8 mouse cellular contexts compared by ENCODE assay signal in the genomic region with DNA sequence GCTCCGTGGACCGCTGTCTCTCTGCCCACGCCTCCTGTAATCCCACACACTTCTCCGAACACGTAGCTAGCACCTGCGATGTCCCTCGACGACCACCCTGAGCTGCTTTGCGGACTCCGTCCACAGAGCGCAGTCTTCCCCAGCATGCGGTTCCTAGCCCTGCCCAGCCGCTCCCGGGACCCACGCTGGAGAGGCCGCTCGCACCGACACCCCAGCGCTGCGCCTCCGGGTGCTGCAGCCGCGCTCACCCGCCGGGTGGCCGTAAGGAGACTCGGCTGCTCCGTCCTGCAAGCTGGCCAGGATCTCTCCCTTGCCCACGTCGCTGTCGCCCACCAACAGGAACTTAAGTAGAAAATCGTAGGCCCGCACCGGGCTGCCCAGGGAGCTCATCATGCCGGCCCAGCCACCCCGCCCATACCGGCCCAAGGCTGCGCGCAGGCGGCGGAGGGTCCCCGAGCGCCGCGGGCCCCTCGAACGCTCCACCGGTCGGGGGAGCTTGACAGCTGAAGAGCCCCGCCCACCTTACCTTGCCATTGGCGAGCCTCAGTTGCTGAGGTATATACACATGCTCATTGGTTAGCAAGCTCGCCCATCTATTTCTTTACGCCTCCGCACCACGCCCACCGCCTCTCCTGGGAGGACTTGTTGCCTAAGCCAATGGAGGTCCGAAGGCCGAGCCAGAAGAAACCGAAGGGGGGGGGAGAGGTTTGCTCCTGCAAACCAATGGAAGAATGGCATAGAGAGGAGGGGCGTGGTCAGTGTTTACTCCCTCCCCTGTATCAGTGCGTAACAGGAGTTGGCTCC. TPM values are rescaled to one million over a fixed set of nuclear protein-coding genes. Genes with fewer than 3 reads are reported as not detected.
DNase-seq lines count a peak whose midpoint lies in the region; ATAC-seq and TF ChIP-seq lines count a peak whose summit lies in the region.

A gene (minus strand): TSS at position 502 of the 804 bp plus-strand sequence.

- TF ChIP-seq RAD21 in CH12.LX (IDR thresholded peaks at IDR 0.05; ENCODE audit: low read depth, low read length), result no peak

- peak; percentile 99 for ATAC-seq in forebrain, embryonic 11.5 days (replicated peaks; ENCODE audit: low FRiP score)
- peak; percentile 99 for ATAC-seq in heart, embryonic 15.5 days (replicated peaks; ENCODE audit: insufficient number of reproducible peaks, insufficient read depth, low FRiP score, low read depth)
- ATAC-seq in liver, embryonic 13.5 days (ENCODE audit: low read depth), result peak; percentile 99
- ATAC-seq in neural tube, embryonic 13.5 days (ENCODE audit: low read depth), result peak; percentile 99

- H3K79me2 ChIP-seq in CH12.LX (replicated peaks; ENCODE audit: control insufficient read depth, extremely low read depth, insufficient read depth, poor library complexity, severe bottlenecking), result no peaks in the 10 kb centered on the region

- H3K4me2 ChIP-seq in CH12.LX (ENCODE audit: insufficient read depth, low read depth, poor library complexity, severe bottlenecking), result peak within 1 kb of the TSS; percentile 61
- peak within 1 kb of the TSS; percentile 98 for H3K4me2 ChIP-seq in forebrain, embryonic 11.5 days (ENCODE audit: low read depth, low read length, severe bottlenecking)
- peak within 1 kb of the TSS; percentile 95 for H3K4me2 ChIP-seq in heart, embryonic 15.5 days
- H3K4me2 ChIP-seq in liver, embryonic 13.5 days, result peak within 1 kb of the TSS; percentile 98
- H3K4me2 ChIP-seq in neural tube, embryonic 13.5 days, result peak within 1 kb of the TSS; percentile 87

- H3K9ac ChIP-seq in CH12.LX (ENCODE audit: insufficient read depth, low read depth), result no peak within 1 kb of the TSS
- H3K9ac ChIP-seq in forebrain, embryonic 11.5 days (ENCODE audit: low read length), result peak within 1 kb of the TSS; percentile 51
- peak within 1 kb of the TSS; percentile 57 for H3K9ac ChIP-seq in heart, embryonic 15.5 days
- peak within 1 kb of the TSS; percentile 76 for H3K9ac ChIP-seq in liver, embryonic 13.5 days
- H3K9ac ChIP-seq in neural tube, embryonic 13.5 days, result peak within 1 kb of the TSS; percentile 78

- peaks cover 3% of the 10 kb centered on the region for H3K9me3 ChIP-seq in CH12.LX (replicated peaks; ENCODE audit: low read length)
- no peaks in the 10 kb centered on the region for H3K9me3 ChIP-seq in forebrain, embryonic 11.5 days (ENCODE audit: control insufficient read depth, low read length)
- no peaks in the 10 kb centered on the region for H3K9me3 ChIP-seq in heart, embryonic 15.5 days (replicated peaks)
- H3K9me3 ChIP-seq in liver, embryonic 13.5 days (replicated peaks), result no peaks in the 10 kb centered on the region
- H3K9me3 ChIP-seq in neural tube, embryonic 13.5 days, result no peaks in the 10 kb centered on the region

- H3K4me1 ChIP-seq in CH12.LX (ENCODE audit: control insufficient read depth in 1 of 2, insufficient read depth in 2 of 2), result peaks cover 0 to 4% of the 10 kb centered on the region in 2 experiments; a peak in 3 of 4 replicates
- H3K4me1 ChIP-seq in forebrain, embryonic 11.5 days (replicated peaks; ENCODE audit: control insufficient read depth, insufficient read depth, low read length), result no peaks in the 10 kb centered on the region
- H3K4me1 ChIP-seq in heart, embryonic 15.5 days (replicated peaks), result peaks cover 12% of the 10 kb centered on the region
- peaks cover 28% of the 10 kb centered on the region for H3K4me1 ChIP-seq in liver, embryonic 13.5 days (replicated peaks)
- peaks cover 21% of the 10 kb centered on the region for H3K4me1 ChIP-seq in neural tube, embryonic 13.5 days (replicated peaks)

- H3K36me3 ChIP-seq in CH12.LX (replicated peaks in 1 of 2; ENCODE audit: control insufficient read depth in 1 of 2, insufficient read depth in 1 of 2, low read length in 1 of 2), result no peaks in the 10 kb centered on the region
- no peaks in the 10 kb centered on the region for H3K36me3 ChIP-seq in forebrain, embryonic 11.5 days (ENCODE audit: control insufficient read depth, insufficient read depth, low read length)
- H3K36me3 ChIP-seq in heart, embryonic 15.5 days, result no peaks in the 10 kb centered on the region
- H3K36me3 ChIP-seq in liver, embryonic 13.5 days, result no peaks in the 10 kb centered on the region
- no peaks in the 10 kb centered on the region for H3K36me3 ChIP-seq in neural tube, embryonic 13.5 days

- dilution Hi-C loops in CH12.LX (cut with MboI; ENCODE audit: extremely low pct_ligation_motif_present, extremely low pct_unique_long_range_greater_than_20kb, low sequenced_read_pairs), result no loop called here

- TF ChIP-seq EP300 in CH12.LX (IDR thresholded peaks at IDR 0.05; ENCODE audit: low read length), result no peak

- no peak within 1 kb of the TSS for H3K27ac ChIP-seq in CH12.LX (ENCODE audit: insufficient read depth, low read depth)
- H3K27ac ChIP-seq in forebrain, embryonic 11.5 days (ENCODE audit: low read depth, low read length), result no peak within 1 kb of the TSS
- H3K27ac ChIP-seq in heart, embryonic 15.5 days, result peak within 1 kb of the TSS; percentile 62
- H3K27ac ChIP-seq in liver, embryonic 13.5 days, result peak within 1 kb of the TSS; percentile 48
- H3K27ac ChIP-seq in neural tube, embryonic 13.5 days (replicated peaks), result peak within 1 kb of the TSS; percentile 61

- H3K27me3 ChIP-seq in CH12.LX (replicated peaks), result peaks cover 32% of the 10 kb centered on the region
- peaks cover 6% of the 10 kb centered on the region for H3K27me3 ChIP-seq in forebrain, embryonic 11.5 days (ENCODE audit: control insufficient read depth, insufficient read depth, low read length)
- no peaks in the 10 kb centered on the region for H3K27me3 ChIP-seq in heart, embryonic 15.5 days
- peaks cover 26% of the 10 kb centered on the region for H3K27me3 ChIP-seq in liver, embryonic 13.5 days
- peaks cover 13% of the 10 kb centered on the region for H3K27me3 ChIP-seq in neural tube, embryonic 13.5 days

- TF ChIP-seq POLR2A in CH12.LX (IDR thresholded peaks at IDR 0.05; ENCODE audit: low read depth, low read length), result no peak

- WGBS in forebrain, embryonic 11.5 days, result 1% methylated on average over 61 of the region's 61 CpGs
- under 1% methylated on average over 61 of the region's 61 CpGs for WGBS in heart, embryonic 15.5 days
- 1% methylated on average over 61 of the region's 61 CpGs for WGBS in liver, embryonic 13.5 days (ENCODE audit: insufficient replicate concordance)
- 2% methylated on average over 61 of the region's 61 CpGs for WGBS in neural tube, embryonic 13.5 days

- TF ChIP-seq CTCF in CH12.LX (conservative IDR thresholded peaks at IDR 0.05 in 1 of 2, IDR thresholded peaks at IDR 0.05 in 1 of 2; ENCODE audit: low read depth in 2 of 2, low read length in 2 of 2), result no peak

- H3K4me3 ChIP-seq in CH12.LX (replicated peaks in 1 of 3; ENCODE audit: low read depth in 2 of 3, low read length in 2 of 3, poor library complexity in 1 of 3), result peak within 1 kb of the TSS in 2 of 3 experiments; percentile 25 to 45
- H3K4me3 ChIP-seq in forebrain, embryonic 11.5 days (ENCODE audit: low read depth, low read length), result peak within 1 kb of the TSS; percentile 59
- peak within 1 kb of the TSS; percentile 64 for H3K4me3 ChIP-seq in heart, embryonic 15.5 days
- H3K4me3 ChIP-seq in liver, embryonic 13.5 days (replicated peaks), result peak within 1 kb of the TSS; percentile 72
- H3K4me3 ChIP-seq in neural tube, embryonic 13.5 days, result peak within 1 kb of the TSS; percentile 67

- DNase-seq in CH12.LX (ENCODE audit: extremely low read depth), result peak; percentile 84
- DNase-seq in c-Kit-positive CD71-positive TER-119-positive erythroid progenitor cells, embryonic 14.5 days (ENCODE audit: low spot score), result peak; percentile 83
- peak; percentile 95 for DNase-seq in forebrain, embryonic 11.5 days (ENCODE audit: low spot score)
- peak; percentile 95 to 98 for DNase-seq in kidney, postnatal 25 days
- peak; percentile 78 for DNase-seq in liver, embryonic 13.5 days
- peak; percentile 99 for DNase-seq in telencephalon, adult 2 months (ENCODE audit: low read depth, low spot score)

- in situ Hi-C loops in CH12.LX (cut with MboI; ENCODE audit: low pct_ligation_motif_present, low pct_unique_long_range_greater_than_20kb, low sequenced_read_pairs), result no loop called here

TF ChIP-seq in CH12.LX, 34 proteins besides CTCF, POLR2A, EP300 and RAD21:
- TF ChIP-seq GABPA (IDR thresholded peaks at IDR 0.05; ENCODE audit: insufficient replicate concordance, low read depth, low read length), result no peak
- no peak for TF ChIP-seq MAFK (IDR thresholded peaks at IDR 0.05; ENCODE audit: insufficient replicate concordance, low read length)
- TF ChIP-seq KAT2A (IDR thresholded peaks at IDR 0.05; ENCODE audit: insufficient replicate concordance, low read length), result no peak
- no peak for TF ChIP-seq RCOR1 (conservative IDR thresholded peaks at IDR 0.05; ENCODE audit: low read depth, low read length)
- TF ChIP-seq ZMIZ1 (IDR thresholded peaks at IDR 0.05; ENCODE audit: low read depth, low read length), result no peak
- no peak for TF ChIP-seq HCFC1 (IDR thresholded peaks at IDR 0.05; ENCODE audit: low read depth, low read length)
- TF ChIP-seq ELF1 (IDR thresholded peaks at IDR 0.05; ENCODE audit: low read depth, low read length), result no peak
- no peak for TF ChIP-seq USF1 (IDR thresholded peaks at IDR 0.05; ENCODE audit: low read depth, low read length)
- no peak for TF ChIP-seq ETS1 (conservative IDR thresholded peaks at IDR 0.05; ENCODE audit: low read depth, low read length)
- no peak for TF ChIP-seq PAX5 (IDR thresholded peaks at IDR 0.05; ENCODE audit: low read length)
- TF ChIP-seq ZKSCAN1 (IDR thresholded peaks at IDR 0.05; ENCODE audit: borderline replicate concordance, low read depth, low read length), result no peak
- 0 out of 2 replicates have a peak, but pooled peaks have one; percentile 15 for TF ChIP-seq SIN3A (IDR thresholded peaks at IDR 0.05; ENCODE audit: low read length)
- TF ChIP-seq NRF1 (IDR thresholded peaks at IDR 0.05; ENCODE audit: low read depth, low read length), result peak; percentile 9; the same call in 1 of the 2 replicates
- 0 out of 2 replicates have a peak, but pooled peaks have one; percentile 28 for TF ChIP-seq MAZ (IDR thresholded peaks at IDR 0.05; ENCODE audit: low read depth, low read length)
TF ChIP-seq in CH12.LX: peak in this region for 3.

RNA-seq across cellular contexts. Expression of the gene that starts here (rescaled TPM):
- total RNA-seq in CH12.LX (2012; rRNA removed) (not detected in 2 replicates), CH12.LX (2014; rRNA removed) (not detected in 2 replicates)
- polyA plus RNA-seq in CH12.LX (2012; ENCODE audit: insufficient read length, low read depth), result not detected in 2 replicates
- polyA plus RNA-seq in forebrain, embryonic 11.5 days (2014; fragmentation: Nextera tagmentation; extraction: Ambion mirVana), result 1.9 and 2.0 TPM in 2 replicates
- 6.2 and 7.0 TPM in 2 replicates for polyA plus RNA-seq in heart, embryonic 15.5 days (2015; fragmentation: Nextera tagmentation; extraction: Ambion mirVana)
- 0.82 and 0.88 TPM in 2 replicates for polyA plus RNA-seq in liver, embryonic 13.5 days (2015; fragmentation: Nextera tagmentation; extraction: Ambion mirVana)
- 10.1 and 11.1 TPM in 2 replicates for polyA plus RNA-seq in neural tube, embryonic 13.5 days (2015; fragmentation: Nextera tagmentation; extraction: Ambion mirVana)

Comparison
In these comparisons a context has a peak if more than half of its experiments do, and no peak if none do; other contexts are left out.
1. Peak in DNase-seq, H3K4me3 ChIP-seq and H3K4me2 ChIP-seq in CH12.LX; RNA of the gene not detected or under 1 TPM.
2. Peak in DNase-seq, ATAC-seq, H3K4me3 ChIP-seq, H3K27ac ChIP-seq, H3K9ac ChIP-seq and H3K4me2 ChIP-seq in liver, embryonic 13.5 days; RNA of the gene not detected or under 1 TPM.
3. H3K27ac ChIP-seq: peak in heart, embryonic 15.5 days (single experiment) and neural tube, embryonic 13.5 days (single experiment); none in CH12.LX (single experiment) and forebrain, embryonic 11.5 days (single experiment).
4. Peak in every context shown above with its lines, with median percentiles within 50 percentile points of each other: DNase-seq, H3K4me2 ChIP-seq, H3K4me3 ChIP-seq and ATAC-seq.